Mouse (Mus musculus) small intestine, adult 2 months (tissue): ENCODE data around the gene Slc12a5. TPM values are rescaled to one million over a fixed set of nuclear protein-coding genes. Genes with fewer than 3 reads are reported as not detected.

Source experiments
- H3K27ac ChIP-seq: fragments of 200-500 bp; 2 replicates; pipeline ENCODE4 v1.5.1; 2012; ENCODE audit warnings: low read depth, low read length, control low read depth, inconsistent platforms; ENCODE audit not compliant: insufficient read depth
- H3K27me3 ChIP-seq: fragments of 200-500 bp; 2 replicates; pipeline ENCODE4 v1.6.1; 2012; ENCODE audit warnings: mild to moderate bottlenecking, moderate library complexity, low read length, inconsistent platforms; ENCODE audit not compliant: control insufficient read depth, insufficient read depth
- H3K36me3 ChIP-seq: fragments of 200-500 bp; 2 replicates; pipeline ENCODE4 v1.6.1; 2012; ENCODE audit warnings: mild to moderate bottlenecking, low read length, control low read depth, inconsistent platforms; ENCODE audit not compliant: control insufficient read depth, insufficient read depth
- H3K4me1 ChIP-seq: fragments of 200-500 bp; 2 replicates; pipeline ENCODE4 v1.6.1; 2012; ENCODE audit warnings: low read length, inconsistent platforms, mixed read lengths; ENCODE audit not compliant: control insufficient read depth, insufficient read depth, insufficient read length
- H3K4me3 ChIP-seq: fragments of 200-500 bp; 2 replicates; pipeline ENCODE4 v1.5.1; 2012; ENCODE audit warnings: low read depth, mild to moderate bottlenecking, control low read depth, inconsistent platforms, low read length, moderate library complexity
- CTCF ChIP-seq: fragments of 200-500 bp; IDR thresholded peaks from 2 replicates; pipeline ENCODE4 v1.5.1; 2012; ENCODE audit warnings: low read depth, mild to moderate bottlenecking, control low read depth, inconsistent platforms, low read length, moderate library complexity, mixed read lengths; ENCODE audit not compliant: insufficient replicate concordance, insufficient read length; ENCODE audit errors: extremely low read depth
- POLR2A ChIP-seq: fragments of 200-500 bp; IDR thresholded peaks from 2 replicates; pipeline ENCODE4 v1.6.1; 2012; ENCODE audit warnings: low read depth, mild to moderate bottlenecking, control low read depth, inconsistent platforms, low read length, moderate library complexity
- WGBS: fragments of 180-500 bp; shearing (Covaris S2); methylation state at CpG from one replicate; pipeline ENCODE4 v1.1.7; 2018; 5-methylcytosine and 5-hydroxymethylcytosine counted together
- polyA plus RNA-seq: library from polyadenylated mRNA; depleted of rRNA; stranded (reverse); fragments of >200 nt; gene quantifications from 2 replicates; pipeline ENCODE4 v1.2.3, GENCODE M21; 2012

Gene Slc12a5
- polyA plus RNA-seq, 1 experiment: 0.60 TPM

DNA sequence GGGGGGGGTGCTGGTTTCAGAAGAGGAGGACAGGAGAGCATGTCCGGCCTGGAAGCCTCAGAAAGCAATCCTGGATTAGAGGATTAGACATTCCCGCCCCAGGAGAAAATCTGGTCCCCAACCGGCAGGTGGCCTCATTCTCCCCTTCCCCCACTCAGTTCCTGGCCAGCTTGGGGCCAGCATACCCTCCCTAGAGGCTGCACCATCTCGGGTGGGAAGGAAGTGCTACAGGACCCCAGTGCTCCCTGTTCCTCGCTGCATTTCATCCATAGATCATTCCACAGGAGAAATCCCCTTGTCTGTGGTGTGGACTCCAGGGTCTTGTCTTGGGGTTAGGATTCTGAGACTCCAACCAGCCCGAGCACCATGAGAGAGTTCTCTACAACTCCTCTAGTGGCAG, 6.6 kb downstream of the Slc12a5 start:
- Histone ChIP-seq H3K27me3 (peaks cover 35% of the 10 kb centered on the region), H3K36me3 (no peaks in the 10 kb centered on the region), H3K27ac (no peak overlapping the region), H3K4me1 (no peaks in the 10 kb centered on the region), H3K4me3 (no peak overlapping the region)
- TF ChIP-seq CTCF (no peak), POLR2A (no peak)
- WGBS: 21% methylated on average over 6 of the region's 6 CpGs

DNA sequence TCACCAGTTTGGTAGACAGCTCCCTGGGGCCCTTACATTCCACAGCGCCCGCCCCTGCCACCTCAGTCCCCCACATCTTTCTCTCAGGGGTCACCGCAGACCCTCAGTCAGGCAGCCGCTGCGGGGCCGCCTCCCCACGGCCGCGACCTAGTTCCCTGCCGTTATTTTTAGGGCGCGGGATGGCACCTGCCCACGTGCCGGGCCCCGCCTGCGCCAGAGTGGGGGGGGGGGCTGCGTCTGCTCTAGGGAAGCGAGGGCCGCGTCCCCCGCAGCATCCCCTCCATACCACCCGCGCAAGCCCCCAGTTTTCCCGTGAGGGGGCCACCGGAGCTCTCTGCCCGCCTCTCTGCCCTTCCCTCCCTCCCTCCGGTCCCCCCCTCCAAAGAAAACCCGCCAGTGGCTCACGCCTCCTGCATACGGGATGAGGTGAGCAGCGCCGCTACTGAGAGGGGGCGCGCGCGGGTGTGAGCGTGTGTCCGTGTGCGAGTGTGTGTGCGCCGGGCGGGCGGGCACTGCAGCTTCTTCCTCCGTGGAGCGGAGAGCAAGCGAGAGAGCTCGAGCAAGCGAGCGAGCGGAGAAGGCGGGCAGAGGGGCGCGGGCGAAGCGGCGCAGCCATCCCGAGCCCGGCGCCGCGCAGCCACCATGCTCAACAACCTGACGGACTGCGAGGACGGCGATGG, 7.3 kb downstream of the Slc12a5 start:
- TF ChIP-seq CTCF (no peak), POLR2A (no peak)
- WGBS: 5% methylated on average over 63 of the region's 65 CpGs
- Histone ChIP-seq H3K4me1 (no peaks in the 10 kb centered on the region), H3K36me3 (no peaks in the 10 kb centered on the region), H3K4me3 (no peak overlapping the region), H3K27ac (no peak overlapping the region), H3K27me3 (peaks cover 35% of the 10 kb centered on the region)

DNA sequence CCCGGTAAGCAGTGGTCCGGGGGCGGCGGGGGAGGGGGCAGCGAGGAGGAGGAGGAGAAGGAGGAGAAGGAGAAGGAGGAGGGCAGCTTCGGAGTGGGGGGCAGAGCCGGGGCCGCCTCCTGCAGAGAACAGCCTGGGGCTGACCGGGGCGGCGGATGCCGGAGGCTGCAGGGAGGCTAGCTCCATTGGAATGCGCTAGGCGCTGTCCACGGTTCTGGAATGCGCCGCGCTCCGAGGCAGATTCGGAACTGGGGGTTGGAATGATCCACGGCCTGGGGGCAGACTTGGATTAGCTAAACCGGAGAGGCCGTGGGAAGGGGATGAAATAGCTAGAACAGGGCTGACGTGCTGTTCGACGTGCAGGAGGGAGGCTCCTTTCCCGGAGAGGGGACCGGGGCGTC, 7.8 kb downstream of the Slc12a5 start:
- Histone ChIP-seq H3K27ac (no peak overlapping the region), H3K4me3 (no peak overlapping the region), H3K36me3 (no peaks in the 10 kb centered on the region), H3K27me3 (peaks cover 35% of the 10 kb centered on the region), H3K4me1 (no peaks in the 10 kb centered on the region)
- under 1% methylated on average over 29 of the region's 29 CpGs for WGBS
- no peak for TF ChIP-seq CTCF
- TF ChIP-seq POLR2A: no peak

DNA sequence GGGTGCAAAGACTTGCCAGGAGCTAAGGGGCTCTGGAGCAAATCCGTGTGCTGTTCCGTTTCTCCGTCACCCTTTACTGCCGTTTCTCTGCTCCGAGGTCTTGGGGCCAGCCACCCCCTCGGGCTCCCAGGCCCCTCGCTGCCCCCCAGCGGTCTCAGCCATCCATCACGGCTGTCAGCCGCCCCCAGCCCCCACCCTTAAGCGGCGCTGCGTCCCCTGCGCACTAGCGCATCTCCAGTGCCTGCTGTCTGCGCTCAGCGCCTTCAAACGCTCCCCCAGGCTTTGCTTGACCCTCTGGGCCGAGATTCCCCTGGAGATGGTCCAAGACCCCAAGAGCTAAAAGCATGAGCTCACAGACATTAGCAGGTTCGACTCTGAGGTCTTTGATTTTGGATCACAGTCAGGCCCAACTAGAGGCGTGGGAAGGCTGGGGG, 8.8 kb downstream of the Slc12a5 start:
- Histone ChIP-seq H3K4me3 (no peak overlapping the region), H3K36me3 (no peaks in the 10 kb centered on the region), H3K27ac (no peak overlapping the region), H3K4me1 (no peaks in the 10 kb centered on the region), H3K27me3 (peaks cover 35% of the 10 kb centered on the region)
- TF ChIP-seq CTCF (no peak), POLR2A (no peak)
- WGBS: 11% methylated on average over 21 of the region's 21 CpGs

DNA sequence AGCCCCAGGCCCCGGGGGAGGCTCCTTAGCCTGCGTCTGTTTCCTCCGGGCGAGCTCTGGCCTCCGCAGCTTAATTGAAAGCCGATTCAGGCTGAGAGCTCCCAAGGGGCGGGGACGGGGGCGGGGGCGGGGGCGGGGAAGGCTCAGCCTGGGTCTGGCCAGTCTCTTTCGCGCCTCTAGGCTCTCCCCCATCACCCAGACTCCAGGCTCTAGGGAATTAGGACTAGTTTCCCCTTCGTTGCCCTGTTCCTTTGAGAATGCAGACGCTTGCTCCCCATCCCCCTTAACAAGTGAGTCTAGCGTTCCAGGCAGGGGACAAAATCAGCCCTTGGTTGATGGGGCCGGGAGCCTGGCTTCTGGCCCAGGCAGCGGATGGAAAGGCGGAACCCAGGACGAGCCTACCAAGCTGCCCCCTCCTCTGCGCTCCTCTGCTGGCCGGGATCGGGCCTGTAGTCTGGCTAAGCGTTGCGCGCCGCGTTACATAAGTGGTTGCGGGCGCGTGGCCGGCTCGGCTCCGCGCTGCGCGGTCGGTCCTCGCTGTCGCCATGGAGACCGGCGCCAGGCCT, 10.1 kb downstream of the Slc12a5 start:
- Histone ChIP-seq H3K4me1 (no peaks in the 10 kb centered on the region), H3K4me3 (no peak overlapping the region)
- 3% methylated on average over 42 of the region's 42 CpGs for WGBS

DNA sequence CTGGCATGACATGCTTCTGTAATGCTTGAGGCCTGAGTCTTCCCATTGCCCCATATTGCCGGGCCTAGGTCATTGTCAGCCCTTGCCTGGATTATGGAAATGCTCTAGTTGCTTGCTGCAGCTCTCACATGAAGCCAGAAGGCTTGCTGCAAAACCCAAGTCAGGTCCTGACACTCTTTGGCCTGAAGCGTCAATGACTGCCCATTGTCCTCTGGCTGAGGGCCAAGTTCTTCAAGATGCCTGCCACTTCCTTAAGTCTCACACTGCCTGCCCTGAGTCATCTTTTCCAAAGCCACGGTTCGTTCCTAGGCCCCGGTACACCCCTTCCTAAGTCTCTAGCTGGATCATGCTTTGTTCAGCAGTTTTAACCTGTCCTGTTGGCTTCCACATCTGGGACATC, 12.0 kb downstream of the Slc12a5 start:
- 40% methylated on average over 5 of the region's 5 CpGs for WGBS

More for the DNA sequence above, 10.1 kb downstream of the Slc12a5 start:
- H3K27me3 ChIP-seq: peaks cover 35% of the 10 kb centered on the region
- no peak overlapping the region for H3K27ac ChIP-seq
- no peaks in the 10 kb centered on the region for H3K36me3 ChIP-seq
- no peak for TF ChIP-seq CTCF
- TF ChIP-seq POLR2A: no peak

DNA sequence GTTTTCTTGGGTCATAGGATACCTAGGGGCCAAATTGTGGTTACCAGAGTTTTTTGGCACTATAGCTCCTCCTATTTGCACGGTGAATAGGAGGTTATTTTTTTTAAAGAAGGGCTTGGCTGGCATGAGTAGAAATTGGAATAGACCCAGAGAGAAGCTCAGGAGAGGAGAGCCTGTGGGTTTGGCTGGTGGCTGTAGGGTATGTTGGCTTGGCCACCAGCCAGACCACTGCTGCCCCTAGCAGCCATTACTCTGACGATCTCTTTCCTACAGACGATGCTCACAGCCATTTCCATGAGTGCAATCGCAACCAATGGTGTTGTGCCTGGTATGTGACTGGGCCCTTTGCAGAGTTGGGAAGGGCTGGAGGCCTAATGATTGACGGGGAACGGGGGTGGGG, 15.0 kb downstream of the Slc12a5 start:
- Histone ChIP-seq H3K4me1 (no peaks in the 10 kb centered on the region), H3K27me3 (peaks cover 4% of the 10 kb centered on the region; the same call in 1 of the 2 replicates), H3K4me3 (no peak overlapping the region), H3K27ac (no peak overlapping the region), H3K36me3 (no peaks in the 10 kb centered on the region)
- TF ChIP-seq POLR2A (no peak), CTCF (no peak)
- whole genome bisulfite sequencing: 78% methylated on average over 6 of the region's 6 CpGs

More for the DNA sequence above, 12.0 kb downstream of the Slc12a5 start:
- Histone ChIP-seq H3K4me1 (no peaks in the 10 kb centered on the region), H3K27me3 (peaks cover 25% of the 10 kb centered on the region), H3K27ac (no peak overlapping the region), H3K4me3 (no peak overlapping the region), H3K36me3 (no peaks in the 10 kb centered on the region)
- TF ChIP-seq CTCF (no peak), POLR2A (no peak)
